Comparison of ENCODE assay signal across 9 mouse cellular contexts in genomic region chr7:76353469-76353868, GRCm38 (mm10).
DNase-seq lines count a peak whose midpoint lies in the region; TF ChIP-seq lines count a peak whose summit lies in the region.
"Had no signal": no experiment of that assay in that cellular context is flagged by ENCODE, and none has a peak within 500 bp of the region (broad histone marks: within the 10 kb centered on the region; RNA-seq: fewer than 3 reads in every experiment).

No protein-coding gene starts in this region.

- TF ChIP-seq CTCF in gastrocnemius, adult 2 months (IDR thresholded peaks at IDR 0.05) = peak; percentile 55

- no peak overlapping the region for H3K27ac ChIP-seq in gastrocnemius, adult 2 months
- H3K27ac ChIP-seq in limb, embryonic 10.5 days = no peak overlapping the region
- H3K27ac ChIP-seq: embryonic facial prominence, embryonic 13.5 days had no signal

- peak; percentile 56 for DNase-seq in gastrocnemius, adult 2 months
- DNase-seq in gastrocnemius, adult 8-10 months (ENCODE audit: low spot score in 2 of 2) = no peak
- DNase-seq in right cerebral cortex, postnatal 14 days = peak; percentile 22
- DNase-seq in right cerebral cortex, adult 18-20 months = no peak
- peak; percentile 35 for DNase-seq in limb, embryonic 10.5 days (ENCODE audit: low spot score)
- no peak for DNase-seq in spleen, adult 12 weeks (ENCODE audit: low spot score)
- DNase-seq in urinary bladder, postnatal 14 days (ENCODE audit: low spot score) = no peak
- no peak for DNase-seq in urinary bladder, adult 18-20 months (ENCODE audit: low spot score in 2 of 2)

- H3K9me3 ChIP-seq in limb, embryonic 10.5 days (replicated peaks) = no peaks in the 10 kb centered on the region
- H3K9me3 ChIP-seq: embryonic facial prominence, embryonic 13.5 days had no signal

- H3K36me3 ChIP-seq in limb, embryonic 10.5 days = no peaks in the 10 kb centered on the region
- H3K36me3 ChIP-seq: embryonic facial prominence, embryonic 13.5 days had no signal

- H3K27me3 ChIP-seq in limb, embryonic 10.5 days (ENCODE audit: low read depth, poor library complexity, severe bottlenecking) = no peaks in the 10 kb centered on the region
- H3K27me3 ChIP-seq: embryonic facial prominence, embryonic 13.5 days had no signal

- WGBS in limb, embryonic 10.5 days = 55% methylated on average over 10 of the region's 10 CpGs

- H3K4me3 ChIP-seq in gastrocnemius, adult 2 months = no peak overlapping the region
- H3K4me3 ChIP-seq in limb, embryonic 10.5 days = no peak overlapping the region
- H3K4me3 ChIP-seq: embryonic facial prominence, embryonic 13.5 days had no signal

- intact Hi-C loops in gastrocnemius, adult 2 months (cut with DNase I) = loop anchor here (5.0 kb wide), 1 partner anchor 66 kb away; no protein-coding TSS in a partner anchor

- peaks cover 3% of the 10 kb centered on the region; the same call in 1 of the 2 replicates for H3K4me1 ChIP-seq in limb, embryonic 10.5 days
- H3K4me1 ChIP-seq: embryonic facial prominence, embryonic 13.5 days had no signal

Comparison
In these comparisons a context has a peak if more than half of its experiments do, and no peak if none do; other contexts are left out.
1. DNase-seq: peak in gastrocnemius, adult 2 months (single experiment), right cerebral cortex, postnatal 14 days (single experiment) and limb, embryonic 10.5 days (single experiment); none in gastrocnemius, adult 8-10 months (0 of 2), right cerebral cortex, adult 18-20 months (single experiment), spleen, adult 12 weeks (single experiment), urinary bladder, postnatal 14 days (single experiment) and urinary bladder, adult 18-20 months (0 of 2).